Mouse (Mus musculus): Measurements from ENCODE around the gene Sema4f. TPM values are rescaled to one million over a fixed set of nuclear protein-coding genes. Genes with fewer than 3 reads are reported as not detected.

Gene Sema4f
- total and polyA plus RNA-seq, 2 experiments, result not detected

- 16% methylated on average over 8 of the region's 8 CpGs for WGBS
- Histone ChIP-seq H3K9ac (ENCODE audit: low read depth, low read length) (no peak overlapping the region), H3K4me3 (ENCODE audit: insufficient read depth, low read depth, low read length) (no peak overlapping the region), H3K27me3 (ENCODE audit: control insufficient read depth, insufficient read depth, low read length) (no peaks in the 10 kb centered on the region), H3K36me3 (ENCODE audit: control insufficient read depth, insufficient read depth, low read length) (no peaks in the 10 kb centered on the region), H3K4me1 (ENCODE audit: control insufficient read depth, insufficient read depth, low read length) (no peaks in the 10 kb centered on the region), H3K79me2 (ENCODE audit: control insufficient read depth, insufficient read depth, low read length) (no peaks in the 10 kb centered on the region), H3K27ac (replicated peaks; ENCODE audit: insufficient read depth, low read depth, low read length) (no peak overlapping the region)
- no peak for DNase-seq (ENCODE audit: extremely low read depth, low read depth, low spot score)
- no peak for TF ChIP-seq POLR2A (IDR thresholded peaks at IDR 0.05; ENCODE audit: extremely low read depth, insufficient read depth, low read length)
- peak; percentile 77 for TF ChIP-seq CTCF (IDR thresholded peaks at IDR 0.05; ENCODE audit: low read depth, low read length)
These were observed 21.8 kb downstream of the Sema4f start for GRCm38 (mm10) chr6:82917778-82918129.

GRCm38 (mm10) chr6:82917076-82917777 is 22.3 kb downstream of the Sema4f start:
- no peak for TF ChIP-seq CTCF (IDR thresholded peaks at IDR 0.05; ENCODE audit: low read depth, low read length)
- no peak for TF ChIP-seq POLR2A (IDR thresholded peaks at IDR 0.05; ENCODE audit: extremely low read depth, insufficient read depth, low read length)
- H3K4me1 ChIP-seq (ENCODE audit: control insufficient read depth, insufficient read depth, low read length), result no peaks in the 10 kb centered on the region
- DNase-seq (ENCODE audit: extremely low read depth, low read depth, low spot score), result no peak
- H3K4me3 ChIP-seq (ENCODE audit: insufficient read depth, low read depth, low read length), result no peak overlapping the region
- no peaks in the 10 kb centered on the region for H3K27me3 ChIP-seq (ENCODE audit: control insufficient read depth, insufficient read depth, low read length)
- H3K36me3 ChIP-seq (ENCODE audit: control insufficient read depth, insufficient read depth, low read length), result no peaks in the 10 kb centered on the region
- no peak overlapping the region for H3K9ac ChIP-seq (ENCODE audit: low read depth, low read length)
- no peak overlapping the region for H3K27ac ChIP-seq (replicated peaks; ENCODE audit: insufficient read depth, low read depth, low read length)
- H3K79me2 ChIP-seq (ENCODE audit: control insufficient read depth, insufficient read depth, low read length), result no peaks in the 10 kb centered on the region
- 78% methylated on average over 26 of the region's 26 CpGs for WGBS

- TF ChIP-seq POLR2A (IDR thresholded peaks at IDR 0.05; ENCODE audit: extremely low read depth, insufficient read depth, low read length), result no peak
- no peak for TF ChIP-seq CTCF (IDR thresholded peaks at IDR 0.05; ENCODE audit: low read depth, low read length)
- no peak overlapping the region for H3K4me3 ChIP-seq (ENCODE audit: insufficient read depth, low read depth, low read length)
- no peak for DNase-seq (ENCODE audit: extremely low read depth, low read depth, low spot score)
- H3K36me3 ChIP-seq (ENCODE audit: control insufficient read depth, insufficient read depth, low read length), result no peaks in the 10 kb centered on the region
- H3K9ac ChIP-seq (ENCODE audit: low read depth, low read length), result no peak overlapping the region
- H3K27me3 ChIP-seq (ENCODE audit: control insufficient read depth, insufficient read depth, low read length), result no peaks in the 10 kb centered on the region
- no peak overlapping the region for H3K27ac ChIP-seq (replicated peaks; ENCODE audit: insufficient read depth, low read depth, low read length)
- 89% methylated on average over 4 of the region's 4 CpGs for whole genome bisulfite sequencing
- no peaks in the 10 kb centered on the region for H3K79me2 ChIP-seq (ENCODE audit: control insufficient read depth, insufficient read depth, low read length)
- H3K4me1 ChIP-seq (ENCODE audit: control insufficient read depth, insufficient read depth, low read length), result no peaks in the 10 kb centered on the region
These were observed 23.1 kb downstream of the Sema4f start for GRCm38 (mm10) chr6:82916459-82916858.

- H3K9ac ChIP-seq (ENCODE audit: low read depth, low read length), result no peak overlapping the region
- DNase-seq (ENCODE audit: extremely low read depth, low read depth, low spot score), result peak; percentile 21
- H3K27me3 ChIP-seq (ENCODE audit: control insufficient read depth, insufficient read depth, low read length), result no peaks in the 10 kb centered on the region
- H3K27ac ChIP-seq (replicated peaks; ENCODE audit: insufficient read depth, low read depth, low read length), result no peak overlapping the region
- 14% methylated on average over 3 of the region's 3 CpGs for WGBS
- H3K4me1 ChIP-seq (ENCODE audit: control insufficient read depth, insufficient read depth, low read length), result no peaks in the 10 kb centered on the region
- no peaks in the 10 kb centered on the region for H3K36me3 ChIP-seq (ENCODE audit: control insufficient read depth, insufficient read depth, low read length)
- TF ChIP-seq CTCF (IDR thresholded peaks at IDR 0.05; ENCODE audit: low read depth, low read length) (peak; percentile 95), POLR2A (IDR thresholded peaks at IDR 0.05; ENCODE audit: extremely low read depth, insufficient read depth, low read length) (no peak)
- no peak overlapping the region for H3K4me3 ChIP-seq (ENCODE audit: insufficient read depth, low read depth, low read length)
- H3K79me2 ChIP-seq (ENCODE audit: control insufficient read depth, insufficient read depth, low read length), result no peaks in the 10 kb centered on the region
These were observed 23.7 kb downstream of the Sema4f start for GRCm38 (mm10) chr6:82915889-82916288.

- H3K27ac ChIP-seq (replicated peaks; ENCODE audit: insufficient read depth, low read depth, low read length), result no peak overlapping the region
- DNase-seq (ENCODE audit: extremely low read depth, low read depth, low spot score), result no peak
- H3K27me3 ChIP-seq (ENCODE audit: control insufficient read depth, insufficient read depth, low read length), result no peaks in the 10 kb centered on the region
- no peaks in the 10 kb centered on the region for H3K79me2 ChIP-seq (ENCODE audit: control insufficient read depth, insufficient read depth, low read length)
- 70% methylated on average over 28 of the region's 28 CpGs for WGBS
- no peaks in the 10 kb centered on the region for H3K4me1 ChIP-seq (ENCODE audit: control insufficient read depth, insufficient read depth, low read length)
- no peak overlapping the region for H3K9ac ChIP-seq (ENCODE audit: low read depth, low read length)
- TF ChIP-seq CTCF (IDR thresholded peaks at IDR 0.05; ENCODE audit: low read depth, low read length) (no peak), POLR2A (IDR thresholded peaks at IDR 0.05; ENCODE audit: extremely low read depth, insufficient read depth, low read length) (no peak)
- H3K36me3 ChIP-seq (ENCODE audit: control insufficient read depth, insufficient read depth, low read length), result no peaks in the 10 kb centered on the region
- H3K4me3 ChIP-seq (ENCODE audit: insufficient read depth, low read depth, low read length), result no peak overlapping the region
These were observed 26.0 kb downstream of the Sema4f start for GRCm38 (mm10) chr6:82913336-82914247.

Data from liver, adult 2 months (tissue).